Mouse (Mus musculus) c-Kit-negative CD71-positive TER-119-positive erythroid progenitor cells, embryonic 14.5 days (primary cell): ENCODE results near the gene Ugt1a8.
"Not testable (repeated sequence)": the region's sequence is repeated elsewhere in the genome, so short reads cannot be mapped to it uniquely, and the experiment has no call there.

Source experiments
- DNase-seq: peaks from one replicate; pipeline ENCODE4 v3.0.0-alpha.2; 2013; ENCODE audit warnings: low read depth, low spot score

The Ugt1a8 gene

DNA sequence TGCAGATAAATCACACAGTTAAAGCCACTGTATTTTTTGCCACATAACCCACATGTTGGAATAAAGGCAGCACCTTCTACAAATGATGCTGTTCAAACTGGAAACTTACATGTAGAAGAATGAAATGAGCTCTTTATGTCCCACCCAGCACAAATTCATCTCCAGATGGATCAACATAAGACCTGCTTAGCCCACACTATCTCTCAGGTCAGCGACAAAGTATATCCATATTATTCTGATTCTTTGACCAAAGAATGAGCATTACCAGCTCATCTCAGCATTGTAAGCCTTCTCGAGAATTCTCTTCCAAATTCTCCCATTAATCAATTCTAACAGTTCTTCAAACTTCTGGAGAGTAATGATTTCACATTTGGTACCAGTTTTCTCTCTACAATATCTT, 134.6 kb downstream of the Ugt1a8 start:
- no peak for DNase-seq

DNA sequence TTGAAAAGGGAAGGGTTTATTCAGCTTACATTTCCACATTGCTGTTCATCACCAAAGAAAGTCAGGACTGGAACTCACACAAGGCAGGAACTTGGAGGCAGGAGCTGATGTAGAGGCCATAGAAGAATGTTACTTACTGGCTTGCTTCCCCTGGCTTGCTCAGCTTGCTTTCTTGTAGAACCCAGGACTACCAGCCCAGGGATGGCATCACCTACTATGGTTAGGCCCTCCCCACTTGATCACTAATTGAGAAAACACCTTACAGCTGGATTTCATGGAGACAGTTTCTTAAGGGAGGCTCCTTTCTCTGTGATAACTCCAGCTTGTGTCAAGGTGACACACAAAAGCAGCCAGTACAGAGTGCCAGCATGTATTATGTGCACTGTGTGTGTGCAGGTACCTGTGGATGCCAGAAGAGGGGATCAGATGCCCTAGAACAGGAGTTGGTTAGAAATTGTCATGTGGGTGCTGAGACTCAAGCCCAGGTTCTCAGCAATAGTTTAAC, 135.4 kb downstream of the Ugt1a8 start:
- not testable (repeated sequence) for DNase-seq

DNA sequence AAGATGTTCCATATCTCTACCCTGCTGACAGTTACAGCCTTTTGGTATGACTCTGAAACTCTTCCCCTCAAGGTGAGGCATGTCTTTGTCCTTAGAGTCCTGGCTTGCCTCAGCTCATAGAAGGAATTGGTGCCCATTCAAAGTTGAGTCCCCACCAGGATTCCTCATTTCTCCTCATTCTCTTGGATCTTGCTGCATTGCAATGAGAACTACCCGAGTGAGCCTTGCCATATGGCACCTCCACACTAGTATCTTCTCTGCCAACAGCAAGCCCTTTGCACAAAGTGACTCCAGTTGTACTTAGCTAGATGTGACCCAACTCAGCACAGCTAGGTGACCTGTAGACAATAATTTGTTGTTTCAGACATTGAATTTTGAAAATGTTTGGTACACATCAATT, 136.0 kb downstream of the Ugt1a8 start:
- DNase-seq: no peak

DNA sequence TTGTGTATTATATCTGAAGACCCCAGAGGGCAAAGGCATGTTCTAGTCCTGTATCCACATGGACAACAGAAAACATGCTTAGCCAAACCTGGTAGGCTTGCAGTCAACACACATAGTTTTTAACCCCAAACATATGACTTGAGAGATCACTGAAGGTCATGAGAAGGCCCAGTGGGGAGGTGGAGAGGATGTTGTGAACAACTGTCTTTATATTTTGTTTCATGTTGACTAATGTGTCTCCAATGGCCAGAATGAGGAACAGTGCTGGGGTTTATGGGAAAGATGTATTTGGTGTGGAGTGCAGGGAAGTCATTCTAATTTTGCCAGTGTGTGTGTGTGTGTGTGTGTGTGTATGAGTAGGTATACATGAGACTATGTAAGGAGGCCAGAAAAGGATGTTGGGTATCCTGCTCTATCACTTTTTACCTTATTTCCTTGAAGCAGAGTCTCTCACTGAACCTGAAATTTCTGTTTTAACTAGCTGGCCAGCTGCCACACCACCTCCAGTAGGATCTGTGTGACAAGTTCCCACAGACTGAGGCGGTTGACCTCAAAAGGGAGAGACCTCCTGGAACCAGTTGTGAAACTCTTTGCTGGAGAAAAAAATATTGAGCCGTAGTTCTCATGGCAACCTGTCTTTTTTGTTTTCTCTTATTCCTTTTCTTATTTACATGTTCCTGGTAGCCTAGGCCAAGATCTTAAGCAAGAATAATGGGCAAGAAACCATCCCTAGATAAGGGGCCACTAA, 136.6 kb downstream of the Ugt1a8 start:
- no peak for DNase-seq

DNA sequence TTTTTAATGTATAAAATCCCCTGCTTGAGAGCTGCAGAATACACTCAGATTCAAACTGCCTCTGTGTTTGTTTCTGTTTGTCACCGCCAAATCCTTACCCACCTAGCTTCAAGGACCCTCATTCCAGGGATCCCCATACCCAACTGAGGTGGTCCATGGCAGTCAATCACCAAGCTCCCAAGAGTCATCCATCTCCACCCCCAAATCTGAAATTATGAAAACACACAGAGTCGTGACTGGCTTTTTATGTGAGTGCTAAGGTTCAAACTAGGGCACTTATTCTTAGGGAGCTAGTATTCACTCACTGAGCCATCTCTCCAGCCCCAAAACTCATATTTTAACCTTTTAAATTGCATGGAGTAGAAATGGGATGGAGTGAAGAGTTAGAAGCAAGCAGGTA, 137.7 kb downstream of the Ugt1a8 start:
- DNase-seq: not testable (repeated sequence)

DNA sequence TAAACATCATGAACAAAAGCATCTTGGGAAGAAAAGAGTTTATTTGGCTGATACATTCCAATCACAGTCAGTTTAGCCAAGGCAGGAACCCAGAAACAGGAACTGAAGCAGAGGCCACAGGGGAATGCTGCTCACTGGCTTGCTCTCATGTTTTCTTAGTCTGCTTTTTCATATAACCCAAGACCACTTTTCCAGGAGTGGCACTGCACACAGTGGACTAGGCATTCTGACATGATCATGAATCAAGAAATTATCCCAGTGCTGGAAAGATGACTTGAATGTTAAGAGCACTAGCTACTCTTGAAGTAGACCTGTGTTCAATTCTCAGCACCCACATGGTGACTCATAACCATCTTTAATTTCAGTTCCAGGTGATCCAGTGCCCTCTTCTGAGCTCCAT, 138.1 kb downstream of the Ugt1a8 start:
- DNase-seq: no peak

DNA sequence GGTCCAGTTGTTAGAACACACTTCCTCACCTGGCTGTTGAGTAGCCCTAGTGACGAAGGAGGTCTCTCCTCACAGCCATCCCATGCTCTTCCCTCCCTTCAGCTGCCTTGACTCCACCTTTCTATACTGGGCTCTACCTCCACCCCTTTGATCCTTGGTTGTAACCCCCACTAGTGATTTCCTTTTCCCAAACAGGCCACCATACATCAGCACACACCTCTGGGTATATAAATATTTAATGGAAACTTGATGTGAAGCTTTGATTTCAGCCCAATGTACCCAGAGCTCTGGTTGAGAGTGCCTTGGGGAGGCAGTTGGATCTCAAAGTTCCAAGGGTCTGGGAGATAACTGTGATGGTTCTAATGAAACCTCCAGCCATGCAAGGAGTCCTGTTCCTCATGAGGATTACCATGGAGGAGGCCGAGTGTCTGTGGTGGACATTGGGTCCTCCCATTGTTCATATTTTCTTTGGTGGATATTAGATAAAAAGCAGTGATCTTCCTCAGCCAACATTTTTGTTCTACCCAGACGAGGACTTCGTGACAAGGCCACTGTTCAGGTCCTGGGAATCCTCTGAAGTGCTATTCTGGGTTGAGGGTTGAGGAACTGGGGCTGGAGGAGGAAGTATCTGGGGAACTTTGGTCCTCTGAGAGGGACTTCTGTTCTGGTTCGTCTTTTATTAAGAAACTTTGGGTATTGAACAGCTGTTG, 139.2 kb downstream of the Ugt1a8 start, which contains the start of gene Mroh2a:
Gene Mroh2a, plus strand, starts transcription at position 317 of the 710 bp plus-strand sequence.
- DNase-seq: no peak

DNA sequence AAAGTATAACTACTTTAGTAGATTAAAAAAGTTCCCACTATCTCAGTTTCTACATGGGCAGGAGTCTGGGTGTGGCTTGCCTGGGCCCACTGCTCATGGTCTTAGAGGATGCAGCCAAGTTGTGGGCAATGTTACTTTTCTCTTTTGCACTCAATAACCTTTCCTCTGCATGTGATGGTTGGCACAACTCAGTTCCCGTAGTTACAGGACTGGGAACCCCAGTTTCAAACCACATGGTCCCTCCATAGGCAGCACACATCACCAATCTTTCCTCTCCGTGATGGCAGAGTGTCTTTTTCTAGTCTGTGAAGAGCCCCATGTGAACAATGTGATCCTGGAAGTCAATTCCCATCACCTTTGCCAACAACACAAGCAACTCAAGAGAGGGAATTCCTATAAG, 139.9 kb downstream of the Ugt1a8 start:
- no peak for DNase-seq

DNA sequence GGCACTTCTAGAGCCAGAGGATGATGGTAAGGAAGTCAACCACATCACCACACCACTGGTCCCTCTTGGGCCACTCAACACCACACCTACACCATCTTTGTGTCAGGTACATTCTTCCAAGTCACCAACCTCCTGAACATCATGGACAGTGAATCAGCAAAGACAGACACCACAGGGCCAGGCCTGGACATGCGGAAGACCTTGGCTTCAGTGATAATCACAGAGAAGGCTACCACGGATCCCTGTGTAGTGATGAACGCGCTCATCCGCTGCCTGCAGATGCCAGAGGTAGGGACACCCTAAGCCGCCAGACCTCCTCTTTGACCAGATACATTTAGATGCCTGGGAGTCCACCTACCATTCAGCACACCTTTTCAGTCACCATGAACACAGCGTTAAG, 140.5 kb downstream of the Ugt1a8 start:
- no peak for DNase-seq

DNA sequence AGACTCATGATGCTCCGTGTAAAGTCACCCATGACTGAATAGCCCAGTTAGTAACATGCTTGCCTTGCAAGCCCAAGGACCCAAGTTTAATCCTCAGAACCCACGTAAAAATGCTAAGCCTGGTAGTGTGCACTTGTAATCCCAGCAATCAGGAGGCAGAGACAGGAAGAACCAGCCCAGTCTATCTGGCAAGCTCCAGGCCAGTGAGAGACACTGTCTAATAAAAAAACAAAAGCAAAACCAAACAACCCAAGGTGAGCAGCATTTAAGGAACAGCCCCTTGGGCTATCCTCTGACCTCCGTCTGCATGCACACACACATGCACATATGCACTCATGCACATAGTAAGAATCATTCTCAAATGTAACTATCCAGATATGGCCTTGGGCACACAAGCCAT, 142.0 kb downstream of the Ugt1a8 start:
- DNase-seq: no peak

DNA sequence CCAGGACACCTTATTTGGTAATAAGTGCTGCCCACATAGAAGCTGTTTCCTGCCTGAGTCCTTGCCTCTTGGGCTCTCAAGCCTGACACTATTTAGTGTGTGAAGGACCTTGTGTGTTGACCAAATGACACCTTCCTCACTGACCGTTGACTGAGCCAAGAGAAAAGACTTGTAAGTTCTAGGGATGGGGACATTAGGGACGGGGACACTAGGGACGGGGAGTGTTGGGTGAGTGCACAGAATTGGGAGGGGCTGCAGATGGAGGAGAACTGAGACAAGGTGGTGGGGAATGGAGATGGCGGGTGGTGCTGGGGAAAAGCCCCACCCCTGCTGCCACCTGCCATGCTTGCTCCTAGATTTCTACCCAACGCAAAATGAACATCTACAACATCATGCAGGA, 142.4 kb downstream of the Ugt1a8 start:
- DNase-seq: no peak

DNA sequence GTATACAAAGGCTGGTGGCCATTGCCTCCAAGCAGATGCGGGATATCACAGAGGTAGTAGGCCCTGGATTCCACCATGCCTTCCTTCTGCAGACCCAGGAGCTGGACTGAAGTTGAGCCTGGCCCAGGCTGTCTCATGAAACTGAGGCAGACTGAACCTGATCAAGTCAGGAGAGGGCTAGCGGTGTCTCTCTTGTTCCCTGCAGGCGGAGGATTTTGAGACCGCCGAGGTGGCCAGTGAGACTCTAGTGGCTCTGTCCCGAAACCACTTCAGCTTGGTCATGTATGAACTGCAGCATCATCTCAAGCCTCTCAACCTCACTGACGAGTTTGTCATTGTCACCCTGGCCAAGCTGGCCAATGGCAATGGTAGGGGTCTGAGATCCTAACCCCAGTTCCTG, 142.8 kb downstream of the Ugt1a8 start:
- no peak for DNase-seq

DNA sequence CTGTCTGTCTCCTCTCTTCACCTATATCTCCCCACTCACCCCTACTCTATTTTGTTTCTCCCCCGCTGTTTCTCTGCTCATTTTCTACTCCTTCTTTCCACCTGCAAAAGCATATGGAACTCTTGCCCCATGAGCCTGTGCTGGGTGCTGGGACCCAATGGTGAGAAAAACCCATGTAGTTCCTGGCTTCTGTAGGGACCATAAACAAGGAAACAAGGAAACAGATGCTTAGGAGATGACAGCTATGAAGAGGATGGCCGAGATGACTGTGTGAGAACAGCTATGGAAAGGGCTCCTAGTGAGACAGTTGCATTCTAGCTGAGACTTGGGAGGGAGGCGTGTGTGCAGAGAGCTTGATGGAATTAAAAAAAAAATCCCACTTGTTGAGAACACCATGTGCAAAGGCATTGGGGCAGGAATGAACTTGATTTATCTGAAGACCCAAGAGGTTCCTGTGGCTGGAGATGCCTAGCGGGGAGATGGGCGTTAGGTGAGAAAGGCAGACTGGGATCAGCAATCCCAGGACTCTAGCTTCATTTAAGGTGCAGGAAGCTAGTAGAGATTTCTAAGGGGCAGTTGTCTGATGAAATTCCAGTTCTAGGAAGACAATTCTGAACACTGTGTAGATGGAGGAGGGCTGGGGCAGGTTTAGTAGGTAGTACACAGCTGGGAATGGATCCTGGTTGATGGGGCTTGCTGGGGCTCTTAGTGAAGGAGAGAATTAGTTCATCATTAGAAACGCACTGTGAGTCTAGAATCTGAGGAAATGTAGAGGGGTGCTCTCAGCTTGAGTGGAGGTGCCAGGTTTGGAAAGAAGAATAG, 143.6 kb downstream of the Ugt1a8 start:
- no peak for DNase-seq

DNA sequence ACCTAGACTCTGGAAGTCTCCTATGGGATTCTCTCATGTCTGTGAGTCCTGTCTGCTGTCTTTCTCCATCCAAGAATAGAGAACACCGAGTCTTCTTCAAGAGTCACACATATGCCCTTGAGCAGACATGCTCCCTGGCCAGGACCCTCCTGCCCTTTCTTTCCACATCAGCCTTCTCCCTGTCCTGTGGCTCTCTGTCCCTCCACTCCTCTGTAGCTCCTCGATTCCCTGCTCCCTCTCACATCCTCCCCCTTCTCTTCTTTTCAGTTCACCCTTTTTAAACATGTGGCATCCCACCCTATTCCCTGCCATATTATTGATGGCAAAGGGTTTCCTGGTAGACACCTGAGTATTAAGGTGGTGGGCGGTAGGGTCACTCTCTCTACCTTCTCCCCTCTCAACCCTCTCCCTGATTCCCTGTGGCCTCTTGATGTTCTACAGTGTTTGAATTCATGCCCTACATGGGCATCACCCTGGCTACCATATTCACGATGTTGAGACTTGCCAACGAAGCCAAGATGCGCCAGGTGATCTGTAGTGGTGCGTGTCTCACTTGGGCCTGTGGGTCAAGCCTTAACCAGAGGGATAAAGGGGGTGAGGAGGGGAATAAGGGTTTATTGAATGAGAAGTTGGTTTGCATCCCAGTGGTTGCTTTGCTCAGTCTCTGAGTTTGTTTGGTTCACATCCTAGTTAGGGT, 144.3 kb downstream of the Ugt1a8 start:
- DNase-seq: no peak

DNA sequence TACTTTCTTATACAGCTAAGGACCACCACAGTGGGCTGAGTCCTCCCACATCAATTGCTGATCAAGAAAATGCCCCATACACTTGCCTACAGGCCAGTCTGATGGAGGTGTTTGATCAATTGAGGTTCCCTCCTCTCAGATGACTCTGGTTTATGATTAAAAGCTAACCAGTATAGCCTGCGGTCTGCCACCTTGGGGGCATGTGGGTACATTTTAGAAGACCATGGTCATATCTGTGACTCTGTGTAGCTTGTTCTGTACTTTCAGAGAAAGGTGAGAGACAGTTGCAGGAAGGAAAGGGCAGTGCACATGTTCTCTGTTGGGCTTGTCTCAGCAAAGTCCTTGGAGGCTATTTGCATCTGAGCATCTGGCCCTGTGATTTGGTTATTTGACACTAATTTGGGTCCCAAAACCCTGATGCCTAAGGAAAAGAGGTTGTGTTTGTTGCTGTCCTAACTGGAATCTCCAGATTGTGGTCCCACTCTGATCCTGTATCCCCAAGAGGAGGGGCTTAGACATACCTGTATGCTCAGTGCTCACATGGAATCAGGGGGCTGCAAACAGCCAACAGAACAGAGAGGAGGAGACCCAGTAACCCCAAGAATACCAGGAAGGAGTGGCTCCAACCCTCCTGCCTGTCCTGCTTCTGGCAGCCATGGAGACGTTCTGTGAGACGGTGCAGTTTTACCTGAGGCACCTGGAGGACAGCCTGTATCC, 145.2 kb downstream of the Ugt1a8 start:
- DNase-seq: no peak

DNA sequence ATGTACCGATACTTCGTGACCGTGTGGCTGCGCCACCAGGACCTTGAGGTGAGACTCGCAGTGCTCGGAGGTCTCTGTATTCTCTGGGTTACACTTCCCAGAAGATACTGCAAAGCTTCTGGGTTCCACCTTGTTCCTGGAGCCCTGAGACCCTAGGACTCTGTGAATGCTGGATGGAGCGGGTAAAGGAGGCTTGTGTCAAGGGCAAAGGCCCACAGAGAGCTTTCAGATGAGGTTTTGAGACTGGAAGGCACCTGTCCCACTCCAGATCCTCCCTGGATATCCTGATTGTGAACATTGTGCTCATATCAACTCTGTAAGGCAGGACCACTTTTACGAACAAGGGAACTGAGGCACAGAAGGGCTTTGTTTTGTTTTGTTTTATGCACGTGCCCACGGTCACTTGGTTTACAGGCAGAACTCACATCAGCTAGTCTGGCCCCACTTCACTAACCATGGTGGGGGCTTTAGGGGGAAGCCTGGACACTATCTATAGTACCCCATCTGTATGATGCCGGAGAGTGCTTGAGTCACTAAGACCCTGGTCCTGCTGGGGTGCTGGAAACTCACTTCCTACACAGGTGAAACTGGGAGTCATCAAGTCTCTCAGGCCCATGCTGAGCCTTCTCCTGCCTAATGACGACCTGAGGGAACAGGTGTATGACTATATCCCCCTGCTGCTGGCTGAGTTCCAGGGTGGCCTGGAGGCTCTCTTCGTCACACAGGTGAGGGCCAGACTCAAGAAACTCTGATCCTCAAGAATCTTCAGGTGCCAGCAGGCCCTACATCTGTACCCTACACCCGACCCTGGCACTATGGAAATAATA, 146.0 kb downstream of the Ugt1a8 start:
- DNase-seq: no peak

DNA sequence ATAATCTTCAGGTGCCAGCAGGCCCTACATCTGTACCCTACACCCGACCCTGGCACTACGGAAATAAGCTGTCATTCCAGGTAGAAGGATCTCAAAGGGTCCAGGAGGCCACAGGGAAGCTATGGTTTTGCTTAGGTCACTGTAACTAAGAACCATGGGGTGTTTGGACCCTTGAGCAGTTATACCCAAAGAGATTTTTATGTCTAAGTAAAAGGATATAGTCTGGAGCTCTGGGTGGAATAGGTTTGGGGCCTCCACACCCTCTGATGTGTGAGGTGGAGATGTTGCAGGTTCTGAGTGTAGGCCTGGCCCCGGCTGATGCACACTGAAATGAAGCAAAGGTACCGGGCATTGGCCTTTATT, 146.6 kb downstream of the Ugt1a8 start:
- DNase-seq: no peak

DNA sequence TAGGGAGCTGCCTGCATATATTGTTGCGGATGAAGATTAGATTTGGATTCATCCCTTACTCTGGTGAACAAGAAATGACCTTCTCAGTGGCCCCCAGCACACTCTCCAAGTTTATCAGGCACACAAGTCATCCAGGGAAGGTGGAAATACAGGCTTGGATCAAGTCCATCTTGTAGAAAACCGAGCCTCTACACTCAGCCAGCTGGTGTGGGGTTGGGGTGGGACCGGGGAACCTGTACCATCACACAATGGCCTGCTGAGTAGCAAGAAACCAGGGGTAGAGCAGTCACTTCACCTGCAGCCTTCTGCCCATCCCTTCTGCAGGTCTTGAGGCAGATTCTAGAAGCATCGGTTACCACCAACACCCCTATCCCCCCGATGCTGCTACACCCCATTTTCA, 147.0 kb downstream of the Ugt1a8 start:
- no peak for DNase-seq

DNA sequence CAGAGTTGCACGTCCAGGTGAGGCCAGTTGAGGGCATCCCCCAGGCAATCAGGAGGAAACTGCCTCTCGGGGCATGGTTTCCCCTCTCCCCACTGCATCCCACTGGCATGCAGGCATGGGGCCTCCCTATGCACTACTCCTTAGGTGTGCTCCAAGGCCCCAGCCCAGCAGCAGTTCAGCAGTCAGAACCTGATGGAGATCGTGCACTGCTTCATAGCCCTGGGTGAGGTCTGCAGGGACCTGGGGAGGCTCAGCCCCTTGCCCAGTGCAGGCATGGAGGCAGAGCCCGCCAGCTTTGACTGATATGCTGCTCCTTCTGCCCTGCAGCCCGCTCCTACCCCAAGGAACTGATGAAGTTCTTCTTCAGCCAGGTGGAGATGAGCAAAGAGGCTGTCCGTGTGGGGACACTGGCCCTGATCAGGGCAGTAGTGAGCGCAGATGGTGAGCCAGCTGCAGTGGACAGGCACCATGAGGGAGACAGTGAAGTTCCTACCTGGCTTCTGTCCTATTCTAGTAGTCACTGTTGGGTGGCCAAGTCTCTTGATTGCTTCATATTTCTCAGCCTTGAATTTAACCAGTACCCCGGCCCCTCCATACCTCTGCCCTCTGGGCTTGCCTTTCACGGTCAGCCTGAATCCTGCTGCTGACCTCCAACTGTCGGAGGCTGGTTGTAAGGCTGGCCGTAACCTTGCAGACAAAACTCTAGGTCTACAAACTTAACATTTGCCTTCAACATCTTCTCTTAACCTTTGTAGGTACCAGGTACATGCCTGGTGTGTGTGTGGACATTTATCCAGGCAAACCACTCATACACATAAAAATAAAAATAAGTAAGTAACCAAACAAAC, 147.7 kb downstream of the Ugt1a8 start:
- DNase-seq: no peak
